ENCODE assay signal across 17 mouse cellular contexts in the genomic region with DNA sequence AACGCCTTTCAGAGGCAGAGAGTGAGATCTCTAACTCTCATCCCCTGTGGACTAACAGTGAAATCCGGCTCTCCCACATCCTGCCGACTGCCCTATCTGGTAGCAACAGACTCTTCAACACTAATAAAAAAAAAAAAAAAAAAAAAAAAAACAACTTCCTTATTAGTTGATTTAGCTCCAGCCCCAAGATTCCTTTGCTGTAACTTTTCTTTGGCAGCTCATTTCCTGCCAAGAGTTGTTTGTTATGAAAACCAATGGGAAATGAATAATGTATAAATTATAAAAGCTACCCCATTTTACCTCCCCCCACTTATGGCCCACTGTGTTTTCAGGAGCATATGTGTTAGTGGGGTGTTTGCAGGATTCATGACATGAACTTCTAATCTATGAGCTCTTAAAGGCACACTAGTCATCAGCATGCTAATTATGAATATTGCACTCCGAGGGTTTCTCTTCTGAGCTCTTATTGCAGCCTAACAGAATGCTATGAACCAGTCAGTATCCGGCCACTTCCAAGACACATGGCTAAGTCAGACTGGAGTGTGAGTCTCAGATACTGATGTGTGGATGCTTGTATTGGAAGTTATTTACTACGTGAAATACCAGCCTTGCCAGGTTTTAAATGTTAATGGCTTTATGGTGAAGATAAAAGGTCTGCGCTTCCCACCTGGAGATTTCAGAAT.
DNase-seq lines count a peak whose midpoint lies in the region; ATAC-seq lines count a peak whose summit lies in the region.
"Had no signal": no experiment of that assay in that cellular context is flagged by ENCODE, and none has a peak within 500 bp of the region (broad histone marks: within the 10 kb centered on the region; RNA-seq: fewer than 3 reads in every experiment).

No protein-coding gene starts in this region.

- no peak overlapping the region for H3K9ac ChIP-seq in hindbrain, embryonic 12.5 days
- H3K9ac ChIP-seq: hindbrain, embryonic 13.5 days; intestine, embryonic 15.5 days; liver, embryonic 12.5 days had no signal

- H3K4me1 ChIP-seq in hindbrain, embryonic 12.5 days, result no peaks in the 10 kb centered on the region
- H3K4me1 ChIP-seq: hindbrain, embryonic 13.5 days; intestine, embryonic 15.5 days; liver, embryonic 12.5 days had no signal

- no peaks in the 10 kb centered on the region for H3K36me3 ChIP-seq in hindbrain, embryonic 12.5 days
- H3K36me3 ChIP-seq: hindbrain, embryonic 13.5 days; intestine, embryonic 15.5 days; liver, embryonic 12.5 days had no signal

- WGBS in hindbrain, embryonic 12.5 days, result 83% methylated on average over 7 of the region's 7 CpGs

- no peak overlapping the region for H3K4me3 ChIP-seq in hindbrain, embryonic 12.5 days
- H3K4me3 ChIP-seq: hindbrain, embryonic 13.5 days; intestine, embryonic 15.5 days; liver, embryonic 12.5 days had no signal

- peak; percentile 78 to 80 for ATAC-seq in hematopoietic stem cell, adult 5-6 weeks (replicated peaks in 1 of 2; ENCODE audit: insufficient read depth in 1 of 2, low FRiP score in 2 of 2, low TSS enrichment in 1 of 2, low read depth in 1 of 2, poor library complexity in 2 of 2, severe bottlenecking in 2 of 2)
- ATAC-seq in hindbrain, embryonic 12.5 days (ENCODE audit: low FRiP score), result no peak
- ATAC-seq: forebrain, embryonic 14.5 days; intestine, embryonic 15.5 days; liver, embryonic 12.5 days had no signal

- no peaks in the 10 kb centered on the region for H3K9me3 ChIP-seq in hindbrain, embryonic 12.5 days (replicated peaks)
- H3K9me3 ChIP-seq: intestine, embryonic 15.5 days; liver, embryonic 12.5 days had no signal

- no peaks in the 10 kb centered on the region for H3K27me3 ChIP-seq in hindbrain, embryonic 12.5 days
- H3K27me3 ChIP-seq: hindbrain, embryonic 13.5 days; intestine, embryonic 15.5 days; liver, embryonic 12.5 days had no signal

- H3K4me2 ChIP-seq in hindbrain, embryonic 12.5 days (replicated peaks), result no peak overlapping the region
- H3K4me2 ChIP-seq: hindbrain, embryonic 13.5 days; intestine, embryonic 15.5 days; liver, embryonic 12.5 days had no signal

- no peak overlapping the region for H3K27ac ChIP-seq in hindbrain, embryonic 12.5 days
- H3K27ac ChIP-seq: hindbrain, embryonic 13.5 days; intestine, embryonic 15.5 days; liver, embryonic 12.5 days had no signal

- peak; percentile 20 for DNase-seq in kidney, adult 9 months
- no peak for DNase-seq in kidney, adult 11 months
- peak; percentile 21 to 40 for DNase-seq in kidney, postnatal 25 days
- peak; percentile 9 for DNase-seq in lung, postnatal 25 days (ENCODE audit: low spot score)
- no peak for DNase-seq in right cerebral cortex, postnatal 36 days (ENCODE audit: low spot score in 2 of 2)
- DNase-seq in T-cell, adult 2 months (ENCODE audit: low spot score), result no peak
- DNase-seq: cerebellum, adult 9-11 months; embryo, embryonic 11 days; midbrain, embryonic 14.5 days; retina, postnatal 1 day; thymus, postnatal 25 days had no signal

Comparison
In these comparisons a context has a peak if more than half of its experiments do, and no peak if none do; other contexts are left out.
1. DNase-seq: peak in kidney, adult 9 months (single experiment), kidney, postnatal 25 days (2 of 2) and lung, postnatal 25 days (single experiment); none in kidney, adult 11 months (single experiment), right cerebral cortex, postnatal 36 days (0 of 2) and T-cell, adult 2 months (single experiment).